Mouse (Mus musculus) urinary bladder, adult 18-20 months (tissue): Measurements from ENCODE around the gene Rock2.
A peak's percentile ranks its signal among the peaks of the same experiment; 100 is the strongest.
"Not testable (repeated sequence)": the region's sequence is repeated elsewhere in the genome, so short reads cannot be mapped to it uniquely, and the experiment has no call there.

Source experiments
- DNase-seq, 2 experiments: peaks; one replicate each; pipeline ENCODE4 v3.0.0; 2022; ENCODE audit warnings: low spot score in 2 of 2, mixed read lengths in 2 of 2

Rock2 gene

GRCm38 (mm10) chr12:16999739-17000497 is 105.2 kb downstream of the Rock2 start, which contains the start of gene Pqlc3:
Gene Pqlc3 (minus strand): TSS chr12:17000408.
- DNase-seq = peak; percentile 82 to 87

- no peak for DNase-seq
Observed at GRCm38 (mm10) chr12:17000628-17001027, 105.9 kb downstream of the Rock2 start.

GRCm38 (mm10) chr12:17001211-17001610 is 106.5 kb downstream of the Rock2 start:
- no peak for DNase-seq

- no peak for DNase-seq
Observed at GRCm38 (mm10) chr12:17009466-17009865, 114.8 kb downstream of the Rock2 start.

- peak; percentile 59 to 65 for DNase-seq
Observed at GRCm38 (mm10) chr12:17011100-17011870, 116.6 kb downstream of the Rock2 start, which contains the start of gene 2410004P03Rik. Gene 2410004P03Rik (minus strand): TSS chr12:17011727.

- no peak for DNase-seq
Observed at GRCm38 (mm10) chr12:17012067-17012899, 117.6 kb downstream of the Rock2 start.

GRCm38 (mm10) chr12:17015711-17016110 is 121.0 kb downstream of the Rock2 start:
- no peak for DNase-seq

- DNase-seq = peak in 1 of 2 experiments; percentile 55
Observed at GRCm38 (mm10) chr12:17018468-17018867, 123.8 kb downstream of the Rock2 start.

- not testable (repeated sequence) for DNase-seq
Observed at GRCm38 (mm10) chr12:17021125-17021524, 126.4 kb downstream of the Rock2 start.

GRCm38 (mm10) chr12:17022145-17022544 is 127.5 kb downstream of the Rock2 start:
- DNase-seq = no peak

GRCm38 (mm10) chr12:17024554-17025110 is 129.9 kb downstream of the Rock2 start:
- no peak for DNase-seq

- peak; percentile 37 to 53 for DNase-seq
Observed at GRCm38 (mm10) chr12:17032694-17033463, 138.2 kb downstream of the Rock2 start.

GRCm38 (mm10) chr12:17033464-17033841 is 138.8 kb downstream of the Rock2 start:
- DNase-seq = no peak

GRCm38 (mm10) chr12:17034671-17035070 is 140.0 kb downstream of the Rock2 start:
- DNase-seq = no peak

GRCm38 (mm10) chr12:17035128-17035527 is 140.4 kb downstream of the Rock2 start:
- DNase-seq = no peak

- DNase-seq = no peak
Observed at GRCm38 (mm10) chr12:17036532-17036931, 141.8 kb downstream of the Rock2 start.

- DNase-seq = no peak
Observed at GRCm38 (mm10) chr12:17037053-17037610, 142.4 kb downstream of the Rock2 start.
